Mouse (Mus musculus) liver, embryonic 14.5 days (tissue): ENCODE data around the gene Rapgef1.

Experiments used
- CTCF ChIP-seq: IDR thresholded peaks from 2 replicates; pipeline ENCODE4 v1.5.1; 2016; ENCODE audit warnings: antibody characterized with exemption, low read depth, control low read depth
- EP300 ChIP-seq: IDR thresholded peaks from 2 replicates; pipeline ENCODE4 v1.6.1; 2016; ENCODE audit warnings: antibody characterized with exemption, low read depth

DNA sequence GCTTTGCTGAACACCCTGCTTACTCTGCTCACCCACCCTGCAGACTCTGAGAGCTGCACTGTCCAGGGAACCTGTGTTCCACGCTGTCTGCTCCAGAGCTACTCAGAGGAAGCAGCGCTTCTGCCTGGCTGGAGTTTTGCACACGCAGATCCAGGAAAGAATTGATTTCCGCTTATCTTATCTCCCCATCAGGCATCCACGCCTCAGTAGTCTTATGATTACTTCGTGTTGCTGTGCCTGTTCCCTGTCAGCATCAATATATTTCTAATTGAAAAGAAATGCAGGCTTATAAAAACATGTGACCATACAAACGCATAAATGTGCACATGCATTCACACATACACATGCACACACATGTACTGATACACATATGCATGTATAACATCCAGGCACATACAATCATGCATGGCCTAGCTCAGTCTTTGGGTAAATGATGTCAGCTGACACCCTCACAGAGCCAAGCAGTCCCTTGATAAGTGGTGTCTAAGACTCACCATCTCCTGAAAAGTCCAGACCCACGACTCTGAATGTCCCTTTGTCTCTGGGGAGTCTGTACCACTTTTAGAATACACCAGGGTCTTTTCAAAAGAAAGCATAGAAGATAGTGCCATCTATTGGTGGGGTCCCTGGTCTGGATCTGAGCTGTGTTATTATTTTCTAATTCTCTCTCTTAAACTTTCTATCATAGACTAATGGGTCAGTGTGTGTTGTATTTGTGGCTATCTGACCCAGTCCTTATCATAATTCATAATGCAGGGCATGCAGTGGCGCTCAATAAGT is 47.4 kb upstream of the Rapgef1 start:
- no peak for TF ChIP-seq CTCF
- no peak for TF ChIP-seq EP300
